Mouse (Mus musculus) embryo, embryonic 10 days (tissue): ENCODE measurements at regions not wholly inside any gene's neighbourhood (a gene's known extent, or its start where the extent isn't known, plus 50 kb on each side); places are given as distances from the start of the nearest gene placed in this dataset.

ENCODE experiments used
- DNase-seq: peaks from one replicate; pipeline ENCODE4 v3.0.0-alpha.2; 2015; ENCODE audit warnings: low spot score

DNA sequence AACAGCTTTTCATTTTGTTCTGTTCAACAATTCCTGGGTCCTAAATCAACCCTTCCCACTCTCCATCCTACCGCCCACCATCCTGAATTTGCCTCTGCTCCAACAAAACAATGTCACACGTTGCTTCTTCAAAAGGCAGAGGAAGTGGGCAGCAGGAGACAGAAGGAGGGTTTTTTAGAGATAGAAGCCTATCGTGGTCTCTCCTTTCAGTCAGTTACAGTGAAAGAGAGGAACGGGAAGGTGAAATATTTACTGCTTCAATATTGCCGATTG, 181.7 kb downstream of the Rdh14 start:
- no peak for DNase-seq

DNA sequence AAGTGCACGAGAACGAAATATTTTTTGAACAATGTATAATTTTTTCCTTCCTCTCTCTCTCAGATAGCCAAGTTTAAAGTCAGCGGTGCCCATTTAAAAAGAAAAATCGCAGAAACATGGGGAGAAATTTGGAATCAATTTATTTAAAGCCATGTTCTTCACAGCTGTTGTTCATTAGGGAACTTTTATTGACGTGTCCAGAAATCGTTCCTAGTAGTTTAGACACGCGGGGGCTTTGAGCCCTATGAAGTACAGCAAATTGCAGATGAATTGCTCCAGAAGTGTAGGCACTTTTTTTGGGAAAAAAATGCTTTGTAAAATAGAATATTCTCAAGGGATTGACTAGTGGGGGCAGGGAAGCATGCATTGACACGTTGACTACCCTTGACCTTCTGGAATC, 182.8 kb downstream of the Rdh14 start:
- DNase-seq = peak; percentile 9

DNA sequence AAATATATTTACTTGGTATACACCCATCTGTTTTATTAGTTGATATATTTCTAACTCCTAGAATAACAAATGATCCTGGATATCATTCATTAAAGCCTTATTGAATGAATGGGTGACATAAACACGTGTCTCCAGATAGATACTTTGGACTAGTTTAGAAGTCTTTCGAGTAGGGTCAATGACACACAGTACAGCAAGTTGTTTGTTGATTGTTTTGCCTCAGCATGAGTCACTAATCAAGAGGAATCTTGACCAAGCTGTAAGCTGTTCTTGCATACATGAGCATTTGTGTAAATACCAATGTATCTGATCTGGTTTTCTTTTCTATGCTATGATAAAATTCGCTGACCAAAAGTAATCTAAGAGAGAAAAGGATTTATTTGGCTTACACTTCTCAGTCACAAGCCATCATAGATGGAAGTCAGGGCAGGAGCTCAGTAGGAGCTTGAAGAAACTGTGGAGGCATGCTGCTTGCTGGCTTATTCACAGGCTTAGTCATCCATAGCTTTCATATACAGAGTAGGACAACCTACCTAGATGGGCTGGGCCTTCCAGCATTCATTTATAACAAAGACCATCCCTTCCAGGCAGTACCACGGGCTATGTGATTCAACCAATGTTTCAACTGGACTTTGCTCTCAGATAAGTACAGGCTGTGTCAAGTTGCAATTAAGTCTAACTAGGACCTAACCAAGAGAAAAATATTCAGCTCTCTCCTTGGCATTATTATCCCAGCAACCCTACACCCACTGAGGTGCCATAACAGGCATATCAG, 192.5 kb downstream of the Rdh14 start:
- DNase-seq = no peak

DNA sequence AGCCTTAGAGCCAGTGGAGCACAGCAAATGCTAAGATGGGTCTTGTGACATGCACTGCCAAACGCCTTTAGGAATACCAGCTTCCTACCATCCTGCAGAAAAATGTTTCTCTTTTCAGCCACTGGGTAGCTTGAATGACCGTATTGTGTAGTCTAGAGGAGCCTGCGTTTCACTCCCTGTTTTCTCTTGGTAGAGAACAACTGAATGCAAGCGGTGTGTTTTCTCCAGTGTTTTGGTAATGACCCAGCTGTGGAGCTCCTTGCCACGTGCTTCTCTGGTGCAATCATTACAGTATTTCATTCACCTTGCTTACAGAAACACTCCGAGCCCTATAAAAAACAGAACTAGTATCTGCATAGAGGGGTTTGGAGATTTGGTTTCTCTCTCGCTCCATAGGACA, 193.5 kb downstream of the Rdh14 start:
- DNase-seq = no peak

DNA sequence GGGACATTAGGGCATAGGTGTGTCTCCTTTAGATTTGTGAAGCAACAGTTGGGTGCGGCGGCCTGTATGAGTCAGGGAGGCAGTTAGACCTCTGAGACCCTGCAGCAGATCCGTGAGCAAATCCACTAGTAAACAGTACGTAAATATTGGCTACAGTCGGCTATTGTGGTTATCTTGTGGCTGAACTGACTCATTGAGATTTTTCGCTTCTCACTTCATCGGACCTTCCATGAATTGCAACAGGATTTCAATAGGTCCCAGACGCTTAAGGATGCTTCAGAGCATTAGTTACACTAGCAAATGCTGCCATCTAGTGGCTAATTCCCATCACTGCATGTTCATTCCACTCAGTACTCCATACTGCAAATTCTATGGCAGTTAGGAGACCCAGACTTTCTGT, 199.0 kb downstream of the Rdh14 start:
- DNase-seq = peak; percentile 90

DNA sequence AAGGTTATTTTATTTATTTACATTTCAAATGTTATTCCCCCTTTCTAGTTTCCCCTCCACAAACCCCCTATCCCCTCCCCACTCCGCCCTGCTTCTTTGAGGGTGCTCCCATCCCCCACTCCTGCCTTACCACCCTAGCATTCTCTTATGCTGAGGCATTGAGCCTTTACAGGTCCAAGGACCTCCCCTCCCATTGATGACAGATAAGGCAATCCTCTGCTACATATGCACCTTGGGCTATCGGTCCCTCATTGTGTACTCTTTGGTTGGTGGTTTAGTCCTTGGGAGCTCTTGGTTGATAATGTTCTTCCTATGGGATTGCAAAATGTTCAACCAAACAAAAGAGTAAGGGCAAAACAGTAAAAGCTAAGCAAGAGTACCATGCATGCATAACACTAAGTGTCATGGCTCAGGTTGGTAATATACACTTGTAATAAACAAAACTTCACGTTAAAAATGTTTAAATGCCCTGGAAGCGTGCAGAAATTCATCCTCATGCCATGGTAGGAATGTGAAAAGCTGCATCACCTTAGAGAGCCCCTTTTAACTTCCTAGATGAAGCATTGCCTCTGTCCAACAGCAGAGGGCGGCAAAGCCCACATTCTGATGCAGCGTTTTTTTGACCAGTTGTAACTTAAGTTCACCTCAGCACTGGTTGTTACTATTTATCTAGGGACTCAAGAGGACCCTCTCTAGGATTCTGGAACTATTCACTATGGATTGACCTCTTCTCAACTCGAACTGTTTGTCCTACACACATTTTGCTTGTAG, 207.6 kb downstream of the Rdh14 start:
- DNase-seq = peak; percentile 78

DNA sequence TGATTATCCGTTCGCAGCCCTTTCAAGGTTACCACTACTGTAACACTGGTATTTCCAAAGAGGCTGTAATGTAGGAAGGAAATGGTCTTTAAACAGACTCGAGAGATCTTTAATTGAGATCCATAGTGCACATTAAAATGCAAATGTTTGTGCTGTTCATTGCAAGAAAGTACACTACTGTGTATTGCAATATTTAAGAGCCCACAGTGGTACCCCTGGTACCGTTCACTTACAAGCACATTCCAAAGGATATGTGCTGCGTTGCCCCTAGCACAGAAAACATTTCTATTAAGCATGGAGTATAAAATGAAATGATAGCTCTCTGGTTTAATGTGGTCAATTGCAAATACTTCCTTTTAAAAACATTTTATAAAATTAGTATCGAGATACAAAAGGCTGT, 209.5 kb downstream of the Rdh14 start:
- DNase-seq = no peak

DNA sequence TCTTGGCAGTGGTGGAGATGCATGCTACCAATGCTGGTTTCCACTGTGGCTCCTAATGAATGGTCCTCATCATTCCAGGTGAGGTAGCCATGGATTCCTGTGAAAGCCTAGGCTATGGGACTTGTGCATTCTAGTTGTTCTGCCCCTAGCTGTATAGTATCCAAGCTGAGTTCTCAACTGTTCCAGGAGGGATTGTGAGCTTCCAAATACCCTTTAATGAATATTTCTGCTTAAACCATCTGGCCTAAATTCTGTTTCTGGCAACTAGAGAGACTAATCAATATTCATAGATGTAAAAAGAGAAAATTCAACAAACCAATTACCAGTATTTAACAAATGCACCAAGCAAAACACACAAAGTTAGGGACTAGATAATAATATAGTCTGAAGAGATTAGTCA, 227.7 kb downstream of the Rdh14 start:
- DNase-seq = no peak

DNA sequence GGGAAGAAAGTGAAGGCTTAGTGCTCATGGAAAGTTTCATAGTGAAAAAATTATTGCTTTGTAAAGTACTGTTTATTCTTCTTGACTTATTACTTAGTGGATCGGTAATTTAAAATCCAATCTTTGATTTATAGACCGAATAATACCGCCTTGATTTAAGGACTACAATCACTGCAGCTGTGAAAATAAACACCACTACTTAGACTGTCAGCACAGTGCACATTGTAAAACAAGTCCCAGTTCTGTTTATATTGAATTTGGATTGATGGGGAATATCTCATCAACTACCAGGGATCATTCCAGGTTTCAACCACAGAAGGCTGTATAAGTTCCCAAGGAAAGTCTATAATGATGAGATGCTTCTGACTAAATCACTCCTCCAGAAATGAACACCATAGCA, 230.0 kb downstream of the Rdh14 start:
- no peak for DNase-seq

DNA sequence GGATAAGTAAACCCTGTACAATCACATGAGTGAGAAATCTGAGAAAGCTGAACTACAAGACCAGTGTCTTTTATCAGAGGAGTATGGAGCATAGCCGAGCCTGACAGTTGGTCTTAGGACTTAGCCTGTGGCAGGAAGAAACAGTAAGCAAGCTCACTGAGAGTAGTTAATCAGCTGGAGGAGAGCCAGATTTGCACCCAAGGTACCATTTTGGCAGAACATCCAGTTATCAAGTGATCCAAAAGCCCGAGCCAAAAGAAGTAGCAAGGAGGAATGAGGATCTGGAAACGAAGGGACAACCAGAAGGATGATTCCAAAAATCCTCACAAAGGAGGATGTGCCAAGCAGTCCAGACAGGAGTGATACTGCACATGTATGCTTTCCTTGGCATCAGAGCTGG, 248.0 kb downstream of the Rdh14 start:
- DNase-seq = no peak

DNA sequence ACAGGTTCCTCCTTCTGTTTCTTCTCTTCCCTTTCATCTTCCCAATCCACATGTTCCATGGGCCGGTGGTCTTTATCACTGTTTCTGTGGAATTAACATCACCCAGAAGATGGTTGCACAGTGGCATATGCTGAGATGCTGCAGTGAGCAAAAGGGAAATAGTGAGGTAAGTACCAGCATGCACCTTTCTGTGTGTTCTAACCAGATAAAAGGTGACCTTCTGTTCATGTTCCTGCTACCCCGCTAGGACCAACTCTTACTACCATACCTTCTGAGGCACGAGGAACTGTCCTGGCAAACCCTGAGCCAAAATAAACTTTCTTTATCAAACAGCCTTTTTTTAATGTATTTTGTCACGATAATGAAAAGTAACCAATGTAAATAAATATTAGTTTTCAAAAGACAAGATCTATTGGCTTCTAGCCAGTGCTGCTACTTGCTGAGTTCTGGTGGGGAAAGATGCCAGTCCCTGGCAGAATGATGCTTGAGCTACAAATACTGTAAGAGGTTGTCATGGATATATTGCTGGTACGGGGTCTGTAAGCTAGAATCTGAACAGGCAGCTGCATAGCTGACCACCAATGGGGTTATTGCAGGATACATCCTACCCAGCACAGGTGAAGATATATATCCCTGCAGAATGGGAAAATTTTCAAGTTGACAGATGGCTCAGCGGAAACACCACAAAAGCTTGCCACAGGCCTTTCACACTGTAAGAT, 264.1 kb downstream of the Rdh14 start:
- no peak for DNase-seq

DNA sequence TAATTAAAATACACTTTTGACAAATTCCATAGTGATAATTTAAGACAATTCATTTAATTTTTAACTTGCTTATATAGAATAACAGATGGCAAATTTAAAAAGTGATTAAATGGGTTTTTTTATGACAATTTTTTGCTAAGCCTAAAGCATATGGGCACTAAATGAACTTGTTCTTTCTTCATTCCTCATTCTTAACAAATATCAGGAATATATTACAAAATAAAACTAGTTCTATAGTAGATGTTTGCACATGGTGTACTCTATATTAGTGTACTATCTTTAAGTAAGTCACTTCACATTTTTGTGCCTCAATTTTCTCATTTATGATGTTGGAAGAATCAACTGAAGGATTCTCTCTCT, 264.6 kb downstream of the Rdh14 start:
- no peak for DNase-seq

DNA sequence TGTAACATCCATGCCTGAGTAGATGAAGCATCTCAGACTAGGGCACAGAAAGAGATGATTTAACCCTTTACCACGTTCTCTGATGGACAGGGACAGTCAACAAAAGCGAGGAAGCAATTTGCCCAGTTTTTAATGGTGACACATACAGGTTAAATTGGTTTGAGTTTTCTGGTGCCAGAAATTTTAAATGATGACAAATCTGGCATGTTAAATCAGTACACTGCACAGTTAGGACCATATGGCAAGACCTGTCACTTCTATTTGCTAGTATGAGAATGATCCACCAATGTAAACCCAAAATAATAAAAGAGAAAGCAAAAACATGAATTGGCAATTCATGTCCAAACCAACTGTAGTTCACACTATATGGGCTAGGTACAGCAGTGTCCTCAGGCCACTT, 268.3 kb downstream of the Rdh14 start:
- no peak for DNase-seq

DNA sequence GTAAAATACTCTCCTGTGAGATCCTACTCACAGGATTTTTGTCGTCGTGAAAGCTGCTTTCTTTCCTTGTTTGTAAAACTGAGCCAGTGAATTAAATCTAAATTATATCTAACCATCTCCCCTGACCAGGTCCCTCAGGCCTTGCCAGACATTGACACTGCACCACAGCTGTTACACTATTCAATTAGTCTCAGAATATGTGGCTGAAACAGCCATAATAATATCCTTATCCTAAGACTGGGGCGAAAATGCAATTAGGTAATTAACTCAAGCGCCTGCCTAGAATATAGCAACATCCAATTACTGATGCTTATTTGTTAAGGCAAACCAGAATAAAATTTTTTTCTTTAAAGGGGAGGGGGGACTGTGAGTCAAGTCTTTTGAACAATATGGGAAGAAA, 296.2 kb downstream of the Rdh14 start:
- no peak for DNase-seq
